Mouse (Mus musculus): ENCODE results near the gene Vmn1r181. TPM values are rescaled to one million over a fixed set of nuclear protein-coding genes. Genes with fewer than 3 reads are reported as not detected.
"Not testable (repeated sequence)": the region's sequence is repeated elsewhere in the genome, so short reads cannot be mapped to it uniquely, and the experiment has no call there.

The Vmn1r181 gene
- polyA plus RNA-seq (2015; fragmentation: Nextera tagmentation; extraction: Ambion mirVana) = not detected in 2 replicates

DNA sequence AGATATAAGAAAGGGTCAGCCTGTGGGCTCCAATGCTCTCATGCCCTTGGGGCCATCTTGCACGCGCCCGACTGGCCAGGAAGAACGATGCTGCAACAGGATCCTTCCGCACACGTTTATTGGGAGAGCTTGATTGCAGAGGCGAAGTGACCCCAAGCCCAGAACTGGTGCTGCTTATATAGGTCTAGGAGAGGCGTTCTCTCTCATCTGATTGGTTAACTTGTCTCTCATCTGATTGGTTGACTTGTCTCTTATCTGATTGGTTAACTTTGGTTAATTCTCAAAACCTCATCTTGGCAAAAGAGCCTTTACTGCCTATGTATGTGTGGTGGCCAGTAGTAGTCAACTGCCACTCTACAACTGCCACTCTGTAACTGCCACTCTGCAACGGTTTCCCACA, at the start of gene Vmn1r181:
Vmn1r181 (plus strand) TSS at position 301 of the 400 bp plus-strand sequence.
- not testable (repeated sequence) for H3K4me2 ChIP-seq (ENCODE audit: low read depth, low read length); H3K27me3 ChIP-seq (replicated peaks; ENCODE audit: control insufficient read depth, insufficient read depth, low read length); H3K4me1 ChIP-seq (ENCODE audit: control insufficient read depth, insufficient read depth, low read length); H3K9ac ChIP-seq (ENCODE audit: low read depth, low read length); ATAC-seq; H3K36me3 ChIP-seq (ENCODE audit: control insufficient read depth, insufficient read depth, low read length); H3K9me3 ChIP-seq (ENCODE audit: control insufficient read depth, low read length); H3K4me3 ChIP-seq (ENCODE audit: low read length); H3K27ac ChIP-seq (ENCODE audit: low read length)
- 82% methylated on average over 9 of the region's 9 CpGs for whole genome bisulfite sequencing

- 54% methylated on average over 2 of the region's 2 CpGs for WGBS
- H3K4me1 ChIP-seq (ENCODE audit: control insufficient read depth, insufficient read depth, low read length) = no peaks in the 10 kb centered on the region
- ATAC-seq = no peak
These were observed 47.7 kb upstream of the Vmn1r181 start, which contains the start of gene Vmn1r179 for GRCm38 (mm10) chr7:23926678-23927077. Vmn1r179 (plus strand) TSS chr7:23926978.

DNA sequence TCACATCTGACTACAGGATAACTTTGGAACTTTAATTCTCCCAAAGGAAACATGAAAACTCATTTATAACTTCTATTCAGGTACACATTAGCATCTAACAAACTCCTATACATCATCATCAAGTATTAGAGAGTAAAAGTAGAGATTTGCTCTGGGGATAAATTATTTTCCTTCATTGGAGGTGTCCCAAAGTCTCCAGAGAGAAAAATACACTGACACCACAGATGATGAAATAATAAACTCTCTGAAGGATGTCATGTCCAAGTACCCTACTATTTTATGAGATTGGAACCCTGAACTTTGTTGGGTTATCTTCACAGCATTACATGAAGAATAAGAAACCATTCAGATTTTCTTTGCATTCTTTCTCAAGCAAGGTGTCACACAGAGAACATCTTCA, 24.1 kb upstream of the Vmn1r181 start, which contains the start of gene Vmn1r180:
Vmn1r180 (plus strand) TSS at position 301 of the 400 bp plus-strand sequence.
- Histone ChIP-seq H3K4me2 (ENCODE audit: low read depth, low read length) (no peak within 1 kb of the TSS), H3K9ac (ENCODE audit: low read depth, low read length) (no peak within 1 kb of the TSS), H3K27me3 (replicated peaks; ENCODE audit: control insufficient read depth, insufficient read depth, low read length) (no peaks in the 10 kb centered on the region), H3K36me3 (ENCODE audit: control insufficient read depth, insufficient read depth, low read length) (no peaks in the 10 kb centered on the region), H3K9me3 (ENCODE audit: control insufficient read depth, low read length) (no peaks in the 10 kb centered on the region), H3K27ac (ENCODE audit: low read length) (no peak within 1 kb of the TSS), H3K4me1 (ENCODE audit: control insufficient read depth, insufficient read depth, low read length) (no peaks in the 10 kb centered on the region), H3K4me3 (ENCODE audit: low read length) (no peak within 1 kb of the TSS)
- no peak for ATAC-seq

More at GRCm38 (mm10) chr7:23926678-23927077, 47.7 kb upstream of the Vmn1r181 start, which contains the start of gene Vmn1r179:
- no peak within 1 kb of the TSS for H3K4me3 ChIP-seq (ENCODE audit: low read length)
- H3K36me3 ChIP-seq (ENCODE audit: control insufficient read depth, insufficient read depth, low read length) = no peaks in the 10 kb centered on the region
- no peak within 1 kb of the TSS for H3K27ac ChIP-seq (ENCODE audit: low read length)
- no peak within 1 kb of the TSS for H3K9ac ChIP-seq (ENCODE audit: low read depth, low read length)
- no peaks in the 10 kb centered on the region for H3K27me3 ChIP-seq (replicated peaks; ENCODE audit: control insufficient read depth, insufficient read depth, low read length)
- H3K4me2 ChIP-seq (ENCODE audit: low read depth, low read length) = no peak within 1 kb of the TSS
- H3K9me3 ChIP-seq (ENCODE audit: control insufficient read depth, low read length) = no peaks in the 10 kb centered on the region

DNA sequence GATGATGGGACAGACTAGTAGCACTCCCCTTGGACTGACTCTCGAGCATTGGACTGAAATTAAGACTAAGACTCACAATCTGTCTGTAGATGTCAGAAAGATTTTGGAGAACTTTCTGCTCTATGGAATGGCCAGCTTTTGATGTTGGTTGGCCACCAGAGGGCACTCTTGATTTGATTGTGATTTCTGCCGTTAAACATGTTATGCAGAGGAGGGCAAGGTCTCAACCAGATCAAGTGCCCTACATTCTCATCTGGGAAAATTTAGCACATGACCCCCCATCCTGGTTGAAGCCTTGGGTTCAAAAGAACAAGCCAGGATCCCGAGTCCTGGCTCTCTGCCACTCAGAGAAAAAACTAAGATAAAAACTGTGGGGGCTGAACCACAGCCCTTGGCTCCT, 6.4 kb upstream of the Vmn1r181 start:
- ATAC-seq; H3K27ac ChIP-seq (ENCODE audit: low read length); H3K4me1 ChIP-seq (ENCODE audit: control insufficient read depth, insufficient read depth, low read length); H3K4me2 ChIP-seq (ENCODE audit: low read depth, low read length); H3K4me3 ChIP-seq (ENCODE audit: low read length); H3K36me3 ChIP-seq (ENCODE audit: control insufficient read depth, insufficient read depth, low read length); H3K9ac ChIP-seq (ENCODE audit: low read depth, low read length); H3K9me3 ChIP-seq (ENCODE audit: control insufficient read depth, low read length); H3K27me3 ChIP-seq (replicated peaks; ENCODE audit: control insufficient read depth, insufficient read depth, low read length): not testable (repeated sequence)
- WGBS = 56% methylated on average over 3 of the region's 3 CpGs

- Histone ChIP-seq H3K4me1 (ENCODE audit: control insufficient read depth, insufficient read depth, low read length) (no peaks in the 10 kb centered on the region), H3K9ac (ENCODE audit: low read depth, low read length) (no peak within 1 kb of the TSS), H3K27ac (ENCODE audit: low read length) (no peak within 1 kb of the TSS), H3K36me3 (ENCODE audit: control insufficient read depth, insufficient read depth, low read length) (no peaks in the 10 kb centered on the region), H3K4me2 (ENCODE audit: low read depth, low read length) (no peak within 1 kb of the TSS), H3K27me3 (replicated peaks; ENCODE audit: control insufficient read depth, insufficient read depth, low read length) (no peaks in the 10 kb centered on the region), H3K9me3 (ENCODE audit: control insufficient read depth, low read length) (no peaks in the 10 kb centered on the region), H3K4me3 (ENCODE audit: low read length) (no peak within 1 kb of the TSS)
- no peak for ATAC-seq
- WGBS = 62% methylated on average over 2 of the region's 2 CpGs
These were observed 27.0 kb downstream of the Vmn1r181 start, which contains the start of gene V1rd19 for GRCm38 (mm10) chr7:24001391-24001790. V1rd19 (plus strand) TSS chr7:24001691.

Other genes starting within 250 kb of the Vmn1r181 start
- gene Vmn1r174, start 222.3 kb upstream of the Vmn1r181 start, polyA plus RNA-seq (2015; fragmentation: Nextera tagmentation; extraction: Ambion mirVana) = not detected in 2 replicates
- gene Vmn1r175, start 164.0 kb upstream of the Vmn1r181 start, polyA plus RNA-seq (2015; fragmentation: Nextera tagmentation; extraction: Ambion mirVana) = not detected in 2 replicates
- gene Vmn1r176, start 137.2 kb upstream of the Vmn1r181 start, polyA plus RNA-seq (2015; fragmentation: Nextera tagmentation; extraction: Ambion mirVana) = not detected in 2 replicates
- not detected in 2 replicates for gene Vmn1r177, start 108.2 kb upstream of the Vmn1r181 start, polyA plus RNA-seq (2015; fragmentation: Nextera tagmentation; extraction: Ambion mirVana)
- gene Vmn1r178, start 82.6 kb upstream of the Vmn1r181 start, polyA plus RNA-seq (2015; fragmentation: Nextera tagmentation; extraction: Ambion mirVana) = not detected in 2 replicates
- not detected in 2 replicates for gene Vmn1r179, start 47.6 kb upstream of the Vmn1r181 start, polyA plus RNA-seq (2015; fragmentation: Nextera tagmentation; extraction: Ambion mirVana)
- not detected in 2 replicates for gene Vmn1r180, start 24.0 kb upstream of the Vmn1r181 start, polyA plus RNA-seq (2015; fragmentation: Nextera tagmentation; extraction: Ambion mirVana)
- gene V1rd19, start 27.1 kb downstream of the Vmn1r181 start, polyA plus RNA-seq (2015; fragmentation: Nextera tagmentation; extraction: Ambion mirVana) = not detected in 2 replicates
- gene Vmn1r183, start 78.6 kb downstream of the Vmn1r181 start, polyA plus RNA-seq (2015; fragmentation: Nextera tagmentation; extraction: Ambion mirVana) = not detected in 2 replicates
- gene Zfp180, start 107.3 kb downstream of the Vmn1r181 start, polyA plus RNA-seq (2015; fragmentation: Nextera tagmentation; extraction: Ambion mirVana) = 13.2 and 15.0 TPM in 2 replicates
- 4.3 and 5.3 TPM in 2 replicates for gene Zfp112, start 137.7 kb downstream of the Vmn1r181 start, polyA plus RNA-seq (2015; fragmentation: Nextera tagmentation; extraction: Ambion mirVana)
- gene Zfp235, start 159.6 kb downstream of the Vmn1r181 start, polyA plus RNA-seq (2015; fragmentation: Nextera tagmentation; extraction: Ambion mirVana) = 12.0 and 13.6 TPM in 2 replicates
- 2.5 and 3.4 TPM in 2 replicates for gene Zfp114, start 200.4 kb downstream of the Vmn1r181 start, polyA plus RNA-seq (2015; fragmentation: Nextera tagmentation; extraction: Ambion mirVana)
- 6.7 and 8.2 TPM in 2 replicates for gene Zfp111, start 236.8 kb downstream of the Vmn1r181 start, polyA plus RNA-seq (2015; fragmentation: Nextera tagmentation; extraction: Ambion mirVana)